Mouse (Mus musculus) duodenum, adult 2 months (tissue): ENCODE results near the gene Nsmce1. TPM values are rescaled to one million over a fixed set of nuclear protein-coding genes. Genes with fewer than 3 reads are reported as not detected.

Experiments
- polyA plus RNA-seq: library from polyadenylated mRNA; depleted of rRNA; stranded (reverse); fragments of >200 nt; gene quantifications from 2 replicates; pipeline ENCODE4 v1.2.3, GENCODE M21; 2012; ENCODE audit warnings: low replicate concordance; rRNA removed

The Nsmce1 gene
- 19.0 and 29.9 TPM in 2 replicates for polyA plus RNA-seq

DNA sequence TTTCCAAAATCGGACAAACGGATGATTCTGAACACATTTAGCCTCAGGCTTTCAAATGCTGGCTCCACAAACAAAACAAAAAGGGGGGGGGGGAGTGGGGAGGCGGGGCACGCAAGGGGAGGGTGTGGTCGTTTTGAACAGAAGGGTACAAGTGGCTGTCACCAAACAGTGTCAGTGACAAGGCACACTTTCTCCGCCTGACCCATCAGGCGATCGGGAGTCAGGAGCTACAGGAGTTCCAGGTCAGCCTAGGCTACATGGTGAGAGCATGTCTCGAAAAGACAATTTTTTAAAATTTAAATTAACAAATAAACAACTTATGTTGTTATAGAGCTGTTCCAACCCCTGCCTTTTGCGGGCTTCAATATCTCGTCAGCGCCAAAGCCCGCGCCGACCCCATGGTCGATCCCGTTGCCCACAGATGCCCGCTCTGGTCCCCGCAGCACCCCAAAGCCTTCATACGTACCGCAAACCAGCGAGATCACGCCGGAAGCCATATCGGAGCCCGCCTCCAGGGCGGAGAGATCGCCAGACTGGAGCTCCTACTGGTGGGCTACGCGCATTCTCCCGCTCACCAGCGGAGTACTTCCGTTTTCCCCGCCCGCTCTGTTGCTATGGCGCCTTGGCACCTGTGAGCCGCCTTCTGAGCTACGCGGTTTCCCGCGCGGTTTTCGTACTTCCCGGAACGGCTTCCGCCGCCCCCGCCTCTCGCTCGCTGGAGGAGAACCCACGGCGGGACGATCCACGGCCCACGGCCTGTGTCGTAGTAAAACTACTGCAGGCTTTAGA is at the start of gene Nsmce1:
TSS of gene Nsmce1 (minus strand) at position 650 of the 789 bp plus-strand sequence.

DNA sequence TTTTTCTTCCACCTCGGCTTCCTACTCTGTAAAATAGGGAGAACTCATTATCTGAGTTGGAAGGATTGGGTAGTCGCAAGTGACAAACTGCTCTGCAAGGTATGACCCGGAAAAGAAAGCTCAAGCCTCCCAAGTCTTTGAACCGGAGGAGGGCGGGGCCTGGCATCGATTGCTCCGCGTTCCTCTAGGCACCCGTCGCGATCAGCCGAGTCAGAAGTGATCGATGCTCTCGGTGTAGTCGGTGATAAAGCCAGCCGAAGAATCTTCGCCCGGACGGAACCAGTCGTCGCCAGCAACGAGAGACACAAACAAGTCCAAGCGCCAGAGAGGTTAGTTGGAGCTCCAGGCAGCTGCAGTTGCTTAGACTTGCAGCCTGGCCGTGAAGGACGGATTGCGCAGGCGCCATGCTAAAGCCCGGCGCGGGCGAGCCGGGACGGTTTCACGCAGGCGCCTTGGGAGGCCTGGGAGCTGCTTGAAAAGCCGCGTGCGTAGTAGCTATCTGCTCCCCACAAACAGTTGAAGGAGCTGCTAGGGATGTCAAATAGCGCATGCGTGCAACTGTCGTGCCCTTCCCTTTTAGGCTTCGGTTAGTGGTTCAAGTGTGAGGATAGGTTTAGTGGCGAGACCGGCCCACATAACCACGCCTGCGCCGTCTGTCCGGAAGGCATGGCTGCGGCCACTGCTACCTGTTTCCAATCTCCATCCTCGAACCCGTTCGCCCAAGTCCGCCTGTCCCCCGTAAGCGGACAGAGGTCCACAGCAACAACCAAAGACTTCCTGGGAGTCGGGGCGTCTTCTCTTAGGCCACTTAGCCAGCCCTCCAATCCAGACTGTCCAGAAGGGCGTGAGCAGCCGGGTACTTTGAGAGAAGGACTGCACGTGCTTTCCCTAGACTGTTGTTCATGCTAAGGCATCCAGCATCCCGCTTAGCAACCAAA is 46.7 kb downstream of the Nsmce1 start, which contains the start of gene Kdm8:
TSS of gene Kdm8 (plus strand) at position 213 of the 938 bp plus-strand sequence.

Other genes with a start within 250 kb of the Nsmce1 start
- 2.5 and 3.3 TPM in 2 replicates for gene Kdm8, start 46.9 kb downstream of the Nsmce1 start, polyA plus RNA-seq
- 27.0 and 38.7 TPM in 2 replicates for gene Il4ra, start 60.5 kb upstream of the Nsmce1 start, polyA plus RNA-seq
- gene Il21r, start 111.8 kb upstream of the Nsmce1 start, polyA plus RNA-seq = 1.4 and 8.6 TPM in 2 replicates
- gene Gtf3c1, start 216.2 kb upstream of the Nsmce1 start, polyA plus RNA-seq = 47.9 and 60.3 TPM in 2 replicates
- 11.0 and 12.5 TPM in 2 replicates for gene D430042O09Rik, start 216.3 kb upstream of the Nsmce1 start, polyA plus RNA-seq